Mouse (Mus musculus) limb, embryonic 12.5 days (tissue): ENCODE measurements around the gene Tbx6. TPM values are rescaled to one million over a fixed set of nuclear protein-coding genes. Genes with fewer than 3 reads are reported as not detected.
"Not testable (repeated sequence)": the region's sequence is repeated elsewhere in the genome, so short reads cannot be mapped to it uniquely, and the experiment has no call there.

Experiments used
- ATAC-seq: fragments of 200-750 bp; cut with Nextera tagmentation; 2 replicates; pipeline ENCODE4 v1.8.0; 2017; ENCODE audit warnings: low read depth, moderate TSS enrichment; ENCODE audit not compliant: insufficient number of reproducible peaks, insufficient read depth, low FRiP score, low TSS enrichment
- H3K27ac ChIP-seq: fragments of 300-500 bp; sonication (generic); 2 replicates; pipeline ENCODE4 v1.5.1; 2016; ENCODE audit warnings: mild to moderate bottlenecking, moderate library complexity
- H3K27me3 ChIP-seq: fragments of 300-500 bp; sonication (generic); 2 replicates; pipeline ENCODE4 v1.6.1; 2016; ENCODE audit warnings: mild to moderate bottlenecking, moderate library complexity
- H3K36me3 ChIP-seq: fragments of 300-500 bp; sonication (generic); 2 replicates; pipeline ENCODE4 v1.6.1; 2016; ENCODE audit warnings: mild to moderate bottlenecking, moderate library complexity
- H3K4me1 ChIP-seq: fragments of 300-500 bp; sonication (generic); replicated peaks from 2 replicates; pipeline ENCODE4 v1.6.1; 2016
- H3K4me2 ChIP-seq: fragments of 300-500 bp; sonication (generic); 2 replicates; pipeline ENCODE4 v1.6.1; 2016; ENCODE audit warnings: mild to moderate bottlenecking, moderate library complexity
- H3K4me3 ChIP-seq: fragments of 300-500 bp; sonication (generic); replicated peaks from 2 replicates; pipeline ENCODE4 v1.5.1; 2016; ENCODE audit warnings: mild to moderate bottlenecking
- H3K9ac ChIP-seq: fragments of 300-500 bp; sonication (generic); replicated peaks from 2 replicates; pipeline ENCODE4 v1.6.1; 2016; ENCODE audit warnings: mild to moderate bottlenecking, moderate library complexity
- H3K9me3 ChIP-seq: fragments of 300-500 bp; sonication (generic); 2 replicates; pipeline ENCODE4 v1.6.1; 2016; ENCODE audit warnings: mild to moderate bottlenecking, moderate library complexity
- WGBS: fragments of 180-500 bp; shearing (Covaris S2); methylation state at CpG from one replicate; pipeline ENCODE4 v1.1.7; 2016; 5-methylcytosine and 5-hydroxymethylcytosine counted together
- polyA plus RNA-seq: library from polyadenylated mRNA; unstranded; fragments of >200 nt; fragmentation: Nextera tagmentation; extraction: Ambion mirVana; gene quantifications from 2 replicates; pipeline ENCODE4 v1.2.1, GENCODE M21; 2016

Gene Tbx6
- polyA plus RNA-seq, 1 experiment from 2014 or later: 0.50 TPM

GRCm38 (mm10) chr7:126770784-126771183, 10.5 kb upstream of the Tbx6 start:
- ATAC-seq: no peak
- peaks cover 4% of the 10 kb centered on the region for H3K4me1 ChIP-seq
- no peaks in the 10 kb centered on the region for H3K9me3 ChIP-seq
- H3K27me3 ChIP-seq: no peaks in the 10 kb centered on the region
- no peak overlapping the region for H3K9ac ChIP-seq
- H3K4me2 ChIP-seq: no peak overlapping the region
- no peak overlapping the region for H3K4me3 ChIP-seq
- peaks cover 75% of the 10 kb centered on the region for H3K36me3 ChIP-seq
- WGBS: 81% methylated on average over 12 of the region's 12 CpGs
- no peak overlapping the region for H3K27ac ChIP-seq

GRCm38 (mm10) chr7:126773351-126773750, 7.9 kb upstream of the Tbx6 start:
- no peaks in the 10 kb centered on the region for H3K9me3 ChIP-seq
- no peak overlapping the region for H3K4me3 ChIP-seq
- 70% methylated on average over 2 of the region's 2 CpGs for whole genome bisulfite sequencing
- H3K4me1 ChIP-seq: peaks cover 19% of the 10 kb centered on the region
- no peaks in the 10 kb centered on the region for H3K27me3 ChIP-seq
- no peak overlapping the region for H3K9ac ChIP-seq
- no peak overlapping the region for H3K4me2 ChIP-seq
- no peak for ATAC-seq
- peaks cover 54% of the 10 kb centered on the region for H3K36me3 ChIP-seq
- H3K27ac ChIP-seq: no peak overlapping the region

- 84% methylated on average over 2 of the region's 2 CpGs for WGBS
- no peaks in the 10 kb centered on the region for H3K27me3 ChIP-seq
- peaks cover 52% of the 10 kb centered on the region for H3K36me3 ChIP-seq
- no peak overlapping the region for H3K4me2 ChIP-seq
- peaks cover 19% of the 10 kb centered on the region for H3K4me1 ChIP-seq
- H3K4me3 ChIP-seq: no peak overlapping the region
- no peak overlapping the region for H3K9ac ChIP-seq
- ATAC-seq: no peak
- no peaks in the 10 kb centered on the region for H3K9me3 ChIP-seq
- H3K27ac ChIP-seq: no peak overlapping the region
These were observed 6.8 kb upstream of the Tbx6 start for GRCm38 (mm10) chr7:126774463-126774862.

GRCm38 (mm10) chr7:126775185-126775977, 5.9 kb upstream of the Tbx6 start:
- 82% methylated on average over 10 of the region's 10 CpGs for WGBS
- ATAC-seq: no peak
- peaks cover 43% of the 10 kb centered on the region; the same call in 1 of the 2 replicates for H3K36me3 ChIP-seq
- H3K4me3 ChIP-seq: no peak overlapping the region
- peaks cover 28% of the 10 kb centered on the region for H3K4me1 ChIP-seq
- H3K9me3 ChIP-seq: no peaks in the 10 kb centered on the region
- H3K4me2 ChIP-seq: peak overlapping the region; percentile 90
- no peaks in the 10 kb centered on the region for H3K27me3 ChIP-seq
- peak overlapping the region; percentile 93 for H3K27ac ChIP-seq
- H3K9ac ChIP-seq: peak overlapping the region; percentile 85; the same call in 1 of the 2 replicates

GRCm38 (mm10) chr7:126775978-126776234, 5.4 kb upstream of the Tbx6 start:
- Histone ChIP-seq H3K4me3 (peak overlapping the region; percentile 82), H3K9ac (peak overlapping the region; percentile 85), H3K9me3 (no peaks in the 10 kb centered on the region), H3K27me3 (no peaks in the 10 kb centered on the region), H3K4me1 (peaks cover 30% of the 10 kb centered on the region), H3K27ac (peak overlapping the region; percentile 93), H3K4me2 (peak overlapping the region; percentile 90), H3K36me3 (peaks cover 38% of the 10 kb centered on the region; the same call in 1 of the 2 replicates)
- 55% methylated on average over 3 of the region's 3 CpGs for WGBS
- ATAC-seq: no peak

GRCm38 (mm10) chr7:126776598-126777057, 4.7 kb upstream of the Tbx6 start, which contains the start of gene Ypel3:
Gene Ypel3, plus strand, starts transcription at chr7:126776955.
- H3K4me2 ChIP-seq: peak within 1 kb of the TSS; percentile 90
- WGBS: under 1% methylated on average over 35 of the region's 37 CpGs
- H3K9me3 ChIP-seq: no peaks in the 10 kb centered on the region
- H3K27ac ChIP-seq: peak within 1 kb of the TSS; percentile 93
- peaks cover 36% of the 10 kb centered on the region; the same call in 1 of the 2 replicates for H3K36me3 ChIP-seq
- peaks cover 37% of the 10 kb centered on the region for H3K4me1 ChIP-seq
- H3K9ac ChIP-seq: peak within 1 kb of the TSS; percentile 85
- no peaks in the 10 kb centered on the region for H3K27me3 ChIP-seq
- peak within 1 kb of the TSS; percentile 82 for H3K4me3 ChIP-seq
- peak; percentile 78 for ATAC-seq

- Histone ChIP-seq H3K4me3 (peak overlapping the region; percentile 82), H3K27ac (peak overlapping the region; percentile 93; the same call in 1 of the 2 replicates), H3K4me2 (peak overlapping the region; percentile 90), H3K9me3 (no peaks in the 10 kb centered on the region), H3K27me3 (no peaks in the 10 kb centered on the region), H3K9ac (peak overlapping the region; percentile 85), H3K36me3 (peaks cover 29% of the 10 kb centered on the region; the same call in 1 of the 2 replicates), H3K4me1 (peaks cover 45% of the 10 kb centered on the region)
- ATAC-seq: no peak
- WGBS: 58% methylated on average over 10 of the region's 10 CpGs
These were observed 3.8 kb upstream of the Tbx6 start for GRCm38 (mm10) chr7:126777476-126777875.

GRCm38 (mm10) chr7:126778147-126778546, 3.1 kb upstream of the Tbx6 start:
- no peak overlapping the region for H3K9ac ChIP-seq
- H3K27ac ChIP-seq: no peak overlapping the region
- no peaks in the 10 kb centered on the region for H3K27me3 ChIP-seq
- peaks cover 47% of the 10 kb centered on the region for H3K4me1 ChIP-seq
- no peaks in the 10 kb centered on the region for H3K9me3 ChIP-seq
- H3K4me3 ChIP-seq: no peak overlapping the region
- H3K36me3 ChIP-seq: peaks cover 31% of the 10 kb centered on the region; the same call in 1 of the 2 replicates
- ATAC-seq: no peak
- WGBS: 88% methylated on average over 3 of the region's 3 CpGs
- H3K4me2 ChIP-seq: peak overlapping the region; percentile 90

- Histone ChIP-seq H3K4me1 (peaks cover 47% of the 10 kb centered on the region), H3K36me3 (peaks cover 30% of the 10 kb centered on the region)
- H3K27me3 ChIP-seq, H3K4me3 ChIP-seq, H3K9ac ChIP-seq, H3K9me3 ChIP-seq, ATAC-seq, H3K4me2 ChIP-seq, H3K27ac ChIP-seq: not testable (repeated sequence)
- 88% methylated on average over 7 of the region's 7 CpGs for WGBS
These were observed 2.2 kb upstream of the Tbx6 start for GRCm38 (mm10) chr7:126779101-126779500.

- H3K4me1 ChIP-seq: peaks cover 47% of the 10 kb centered on the region
- no peaks in the 10 kb centered on the region for H3K9me3 ChIP-seq
- H3K4me2 ChIP-seq: peak overlapping the region; percentile 91
- H3K36me3 ChIP-seq: peaks cover 40% of the 10 kb centered on the region
- H3K27ac ChIP-seq: peak overlapping the region; percentile 76
- H3K9ac ChIP-seq: peak overlapping the region; percentile 61
- ATAC-seq: peak; percentile 63
- WGBS: 1% methylated on average over 21 of the region's 21 CpGs
- H3K27me3 ChIP-seq: no peaks in the 10 kb centered on the region
- peak overlapping the region; percentile 41 for H3K4me3 ChIP-seq
These were observed 1.0 kb upstream of the Tbx6 start for GRCm38 (mm10) chr7:126779983-126780970.
